Mouse (Mus musculus) lung, postnatal 0 days (tissue): ENCODE measurements around the gene 9130213A22Rik. TPM values are rescaled to one million over a fixed set of nuclear protein-coding genes. Genes with fewer than 3 reads are reported as not detected.

Source experiments
- ATAC-seq: fragments of 200-750 bp; cut with Nextera tagmentation; 2 replicates; pipeline ENCODE4 v1.8.0; 2017; ENCODE audit warnings: moderate library complexity
- DNase-seq: peaks from one replicate; pipeline ENCODE4 v3.0.0-alpha.2; 2016; ENCODE audit warnings: low spot score
- H3K27ac ChIP-seq: fragments of 300-500 bp; sonication (generic); 2 replicates; pipeline ENCODE4 v1.5.1; 2014; ENCODE audit warnings: antibody characterized with exemption, mild to moderate bottlenecking, low read length, mixed read lengths
- H3K27me3 ChIP-seq: fragments of 300-500 bp; sonication (generic); replicated peaks from 2 replicates; pipeline ENCODE4 v1.6.1; 2014; ENCODE audit warnings: low read length, mixed read lengths; ENCODE audit not compliant: insufficient read depth
- H3K36me3 ChIP-seq: fragments of 300-500 bp; sonication (generic); 2 replicates; pipeline ENCODE4 v1.6.1; 2014; ENCODE audit warnings: low read length, mixed read lengths; ENCODE audit not compliant: insufficient read depth
- H3K4me1 ChIP-seq: fragments of 300-500 bp; sonication (generic); 2 replicates; pipeline ENCODE4 v1.6.1; 2014; ENCODE audit warnings: antibody characterized with exemption, low read depth, low read length, mixed read lengths; ENCODE audit not compliant: insufficient read depth
- H3K4me2 ChIP-seq: fragments of 300-500 bp; sonication (generic); replicated peaks from 2 replicates; pipeline ENCODE4 v1.6.1; 2014; ENCODE audit warnings: low read depth, mild to moderate bottlenecking, low read length, moderate library complexity, mixed read lengths
- H3K4me3 ChIP-seq: fragments of 300-500 bp; sonication (generic); 2 replicates; pipeline ENCODE4 v1.5.1; 2014; ENCODE audit warnings: low read depth, low read length
- H3K9ac ChIP-seq: fragments of 300-500 bp; sonication (generic); replicated peaks from 2 replicates; pipeline ENCODE4 v1.6.1; 2014; ENCODE audit warnings: low read depth, mild to moderate bottlenecking
- H3K9me3 ChIP-seq: fragments of 300-500 bp; sonication (generic); 2 replicates; pipeline ENCODE4 v1.6.1; 2016; ENCODE audit warnings: low read length, mixed read lengths
- CTCF ChIP-seq: IDR thresholded peaks from 2 replicates; pipeline ENCODE4 v1.5.1; 2016; ENCODE audit warnings: antibody characterized with exemption, mild to moderate bottlenecking
- EP300 ChIP-seq: IDR thresholded peaks from 2 replicates; pipeline ENCODE4 v1.6.1; 2016; ENCODE audit warnings: antibody characterized with exemption, mild to moderate bottlenecking, control low read depth
- WGBS: fragments of 180-500 bp; shearing (Covaris S2); extraction: QIAGEN DNeasy Blood & Tissue Kit; methylation state at CpG from one replicate; pipeline ENCODE4 v1.1.7; 2014; 5-methylcytosine and 5-hydroxymethylcytosine counted together
- polyA plus RNA-seq: library from polyadenylated mRNA; unstranded; fragments of >200 nt; fragmentation: Nextera tagmentation; extraction: Ambion mirVana; gene quantifications from 2 replicates; pipeline ENCODE4 v1.2.1, GENCODE M21; 2015

Gene 9130213A22Rik
- polyA plus RNA-seq, 1 experiment from 2014 or later = 0.50 TPM

DNA sequence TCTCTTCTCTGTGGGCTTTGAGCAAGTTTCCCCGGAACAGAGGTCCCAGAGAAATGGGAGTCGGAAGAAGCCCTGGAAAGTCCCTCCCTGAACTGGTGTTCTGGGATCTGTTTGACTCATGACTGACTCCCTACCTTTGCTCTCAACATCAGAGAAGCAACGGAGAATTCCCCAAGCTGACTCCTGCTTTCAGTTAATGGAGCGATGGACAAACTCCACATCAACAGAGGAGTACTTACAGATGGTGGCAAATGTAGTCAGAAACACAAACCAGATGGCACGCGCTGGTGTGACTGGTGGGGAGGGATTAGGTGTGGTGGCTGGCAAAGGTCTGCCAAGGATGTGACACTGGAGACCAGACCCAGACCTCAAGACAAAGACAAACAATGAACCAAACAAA, 28.6 kb upstream of the 9130213A22Rik start:
- Histone ChIP-seq H3K9ac (no peak overlapping the region), H3K4me2 (peak overlapping the region; percentile 25; the same call in 1 of the 2 replicates), H3K9me3 (no peaks in the 10 kb centered on the region), H3K4me1 (no peaks in the 10 kb centered on the region), H3K4me3 (no peak overlapping the region), H3K27me3 (no peaks in the 10 kb centered on the region), H3K36me3 (no peaks in the 10 kb centered on the region), H3K27ac (no peak overlapping the region)
- TF ChIP-seq EP300 (no peak), CTCF (no peak)
- no peak for DNase-seq
- 46% methylated on average over 6 of the region's 6 CpGs for WGBS
- no peak for ATAC-seq

DNA sequence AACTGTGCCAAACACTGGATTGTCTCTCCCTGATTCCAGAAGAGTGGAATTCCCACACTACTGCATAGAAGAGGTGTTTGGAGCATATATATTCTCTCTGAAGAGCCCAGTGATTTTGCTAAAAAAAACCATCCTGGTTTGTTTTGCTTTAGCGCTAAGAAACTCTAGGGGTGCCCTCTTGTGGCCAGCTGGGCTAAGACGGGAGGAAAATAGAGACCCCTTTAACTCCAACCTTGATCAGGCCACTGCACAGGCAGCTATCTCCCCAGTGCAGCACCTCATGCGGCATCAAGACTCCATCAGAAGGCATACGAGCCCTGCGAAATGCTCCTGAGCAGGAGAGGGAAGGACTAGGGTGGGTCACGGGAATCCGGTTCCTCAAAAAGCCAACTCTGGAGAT, 28.1 kb upstream of the 9130213A22Rik start:
- H3K4me3 ChIP-seq = no peak overlapping the region
- no peak overlapping the region for H3K27ac ChIP-seq
- H3K27me3 ChIP-seq = no peaks in the 10 kb centered on the region
- H3K9ac ChIP-seq = no peak overlapping the region
- TF ChIP-seq CTCF (peak; percentile 73), EP300 (no peak)
- H3K4me1 ChIP-seq = no peaks in the 10 kb centered on the region
- H3K4me2 ChIP-seq = peak overlapping the region; percentile 25; the same call in 1 of the 2 replicates
- peak; percentile 80 for DNase-seq
- WGBS = 4% methylated on average over 7 of the region's 7 CpGs
- no peaks in the 10 kb centered on the region for H3K9me3 ChIP-seq
- no peaks in the 10 kb centered on the region for H3K36me3 ChIP-seq
- ATAC-seq = no peak

DNA sequence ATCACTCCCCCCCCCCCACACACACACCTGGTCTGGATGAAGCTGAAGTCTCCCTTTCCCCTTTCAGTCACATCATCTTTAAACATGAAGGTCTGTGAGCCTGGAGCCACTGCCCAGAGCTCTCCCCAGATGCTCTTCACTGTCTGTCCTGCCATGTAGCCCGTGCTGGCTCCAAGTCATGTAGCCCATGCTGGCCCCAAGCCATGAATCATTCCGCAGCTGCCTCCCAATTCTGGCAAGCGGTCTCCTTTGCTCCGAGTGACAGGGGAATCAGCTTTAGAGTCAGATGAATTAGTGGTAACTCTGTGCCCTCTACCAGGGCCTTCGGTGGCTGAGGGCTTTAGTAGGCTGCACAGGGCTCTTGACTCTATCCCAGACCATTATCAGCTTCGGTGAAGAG, 27.3 kb upstream of the 9130213A22Rik start:
- Histone ChIP-seq H3K27me3 (no peaks in the 10 kb centered on the region), H3K9me3 (no peaks in the 10 kb centered on the region), H3K27ac (no peak overlapping the region), H3K4me3 (no peak overlapping the region), H3K4me1 (no peaks in the 10 kb centered on the region), H3K36me3 (no peaks in the 10 kb centered on the region), H3K9ac (no peak overlapping the region), H3K4me2 (no peak overlapping the region)
- no peak for TF ChIP-seq CTCF
- TF ChIP-seq EP300 = no peak
- DNase-seq (no peak), ATAC-seq (no peak)
- 59% methylated on average over 6 of the region's 6 CpGs for WGBS

DNA sequence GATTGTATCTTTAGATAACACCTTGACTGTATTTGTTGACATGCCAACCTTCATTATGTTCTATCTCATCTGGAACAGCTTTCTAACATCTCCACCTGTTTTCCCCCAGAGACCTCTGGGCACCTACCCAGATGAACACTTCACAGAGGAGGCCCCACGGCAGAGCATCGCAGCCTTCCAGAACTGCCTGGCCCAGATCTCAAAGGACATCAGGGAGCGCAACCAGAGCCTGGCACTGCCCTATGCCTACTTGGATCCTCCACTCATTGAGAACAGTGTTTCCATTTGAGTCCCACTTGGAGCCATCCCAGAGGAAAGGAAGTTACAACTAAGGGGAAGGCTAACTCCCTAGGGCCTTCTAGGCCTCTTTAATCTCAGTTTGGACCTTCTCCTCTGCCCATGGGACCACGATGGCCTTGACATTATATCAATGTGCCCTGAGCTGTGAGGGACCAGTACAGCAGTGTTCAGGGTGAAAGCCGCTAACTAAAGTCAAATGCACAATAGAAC, 26.1 kb upstream of the 9130213A22Rik start:
- no peak for DNase-seq
- H3K36me3 ChIP-seq = no peaks in the 10 kb centered on the region
- no peaks in the 10 kb centered on the region for H3K4me1 ChIP-seq
- ATAC-seq = no peak
- H3K27me3 ChIP-seq = no peaks in the 10 kb centered on the region
- 87% methylated on average over 5 of the region's 5 CpGs for WGBS
- no peaks in the 10 kb centered on the region for H3K9me3 ChIP-seq
- TF ChIP-seq CTCF (no peak), EP300 (no peak)
- H3K9ac ChIP-seq = no peak overlapping the region
- no peak overlapping the region for H3K4me3 ChIP-seq
- H3K4me2 ChIP-seq = no peak overlapping the region
- no peak overlapping the region for H3K27ac ChIP-seq

DNA sequence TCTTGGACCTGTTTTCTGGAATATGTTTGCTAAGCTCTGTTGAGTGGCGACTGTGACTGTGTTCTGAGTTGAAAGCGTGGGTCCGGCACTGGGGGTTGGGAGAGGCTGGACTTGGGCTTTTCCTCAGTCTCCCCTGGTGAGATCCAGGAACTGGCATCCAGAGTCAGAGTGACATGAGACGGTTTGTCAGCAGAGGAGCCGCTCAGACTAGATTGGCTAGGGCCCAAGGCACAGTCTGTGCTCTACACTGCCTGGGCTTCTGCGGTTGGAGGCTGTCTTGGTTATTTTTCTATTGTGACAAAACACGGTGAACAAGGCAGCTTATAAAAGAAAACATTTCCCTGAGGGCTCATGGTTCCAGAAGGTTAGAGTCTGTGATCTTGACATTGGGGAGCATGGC, 25.2 kb upstream of the 9130213A22Rik start:
- Histone ChIP-seq H3K4me2 (no peak overlapping the region), H3K27me3 (no peaks in the 10 kb centered on the region), H3K9ac (no peak overlapping the region), H3K4me1 (no peaks in the 10 kb centered on the region), H3K36me3 (no peaks in the 10 kb centered on the region), H3K9me3 (no peaks in the 10 kb centered on the region), H3K4me3 (no peak overlapping the region), H3K27ac (no peak overlapping the region)
- TF ChIP-seq EP300 = no peak
- TF ChIP-seq CTCF = no peak
- 50% methylated on average over 7 of the region's 7 CpGs for WGBS
- ATAC-seq = no peak
- no peak for DNase-seq

DNA sequence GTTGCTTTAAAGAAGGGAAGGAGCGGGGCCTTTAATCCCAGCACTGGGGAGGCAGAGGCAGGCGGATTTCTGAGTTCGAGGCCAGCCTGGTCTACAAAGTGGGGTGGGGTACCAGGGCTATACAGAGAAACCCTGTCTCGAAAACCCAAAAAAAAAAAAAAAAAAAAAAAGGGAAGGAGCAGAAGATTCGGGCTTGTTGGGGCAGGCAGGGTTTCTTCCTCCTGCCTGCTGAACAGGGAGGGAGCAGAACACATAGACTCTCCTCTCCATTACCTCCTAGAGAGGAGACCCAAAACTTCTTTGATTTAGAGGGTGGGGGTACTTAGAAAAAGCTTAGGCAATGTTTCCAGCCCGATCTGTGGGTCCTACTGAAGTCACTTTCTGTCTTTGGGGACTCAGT, 13.0 kb upstream of the 9130213A22Rik start:
- ATAC-seq = no peak
- no peaks in the 10 kb centered on the region for H3K36me3 ChIP-seq
- TF ChIP-seq CTCF = no peak
- no peak for TF ChIP-seq EP300
- DNase-seq = no peak
- H3K9ac ChIP-seq = no peak overlapping the region
- no peaks in the 10 kb centered on the region for H3K27me3 ChIP-seq
- no peak overlapping the region for H3K4me2 ChIP-seq
- no peaks in the 10 kb centered on the region for H3K9me3 ChIP-seq
- whole genome bisulfite sequencing = 95% methylated on average over 6 of the region's 6 CpGs
- H3K4me1 ChIP-seq = peaks cover 11% of the 10 kb centered on the region
- no peak overlapping the region for H3K4me3 ChIP-seq
- no peak overlapping the region for H3K27ac ChIP-seq

DNA sequence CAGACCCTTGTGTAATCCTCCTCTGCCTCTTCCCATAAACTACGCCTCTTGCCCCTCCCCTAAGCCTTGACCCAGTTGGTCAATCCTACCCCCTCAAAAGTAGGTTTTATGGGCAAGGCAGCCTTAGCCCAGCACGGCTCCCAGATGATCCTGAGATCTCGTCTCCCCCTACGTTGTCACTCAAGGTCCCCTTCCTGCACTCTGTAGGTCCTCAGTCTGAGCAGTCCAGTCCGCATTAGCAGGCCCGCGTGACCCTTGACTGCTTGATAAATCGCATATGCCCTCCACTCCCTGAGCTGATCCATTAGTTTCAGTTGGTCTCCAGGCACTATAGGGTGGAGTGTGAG, 12.2 kb upstream of the 9130213A22Rik start:
- ATAC-seq (no peak), DNase-seq (no peak)
- Histone ChIP-seq H3K27ac (no peak overlapping the region), H3K9ac (no peak overlapping the region), H3K27me3 (no peaks in the 10 kb centered on the region), H3K9me3 (no peaks in the 10 kb centered on the region), H3K4me2 (peak overlapping the region; percentile 64), H3K36me3 (no peaks in the 10 kb centered on the region), H3K4me3 (peak overlapping the region; percentile 29), H3K4me1 (peaks cover 11% of the 10 kb centered on the region)
- TF ChIP-seq EP300 (no peak), CTCF (no peak)
- WGBS = 33% methylated on average over 8 of the region's 8 CpGs
